Mouse (Mus musculus) embryonic facial prominence, embryonic 13.5 days (tissue): ENCODE data around the gene Aldh18a1. TPM values are rescaled to one million over a fixed set of nuclear protein-coding genes. Genes with fewer than 3 reads are reported as not detected.
"Not testable (repeated sequence)": the region's sequence is repeated elsewhere in the genome, so short reads cannot be mapped to it uniquely, and the experiment has no call there.

Experiments used
- ATAC-seq: fragments of 200-750 bp; cut with Nextera tagmentation; 2 replicates; pipeline ENCODE4 v1.8.0; 2017; ENCODE audit warnings: low read depth; ENCODE audit not compliant: insufficient number of reproducible peaks, insufficient read depth, low FRiP score, low TSS enrichment
- H3K27ac ChIP-seq: fragments of 300-500 bp; sonication (generic); 2 replicates; pipeline ENCODE4 v1.5.1; 2015; ENCODE audit warnings: moderate library complexity, mild to moderate bottlenecking, inconsistent platforms
- H3K27me3 ChIP-seq: fragments of 300-500 bp; sonication (generic); 2 replicates; pipeline ENCODE4 v1.6.1; 2015; ENCODE audit warnings: mild to moderate bottlenecking, inconsistent platforms
- H3K36me3 ChIP-seq: fragments of 300-500 bp; sonication (generic); 2 replicates; pipeline ENCODE4 v1.6.1; 2015; ENCODE audit warnings: mild to moderate bottlenecking, inconsistent platforms
- H3K4me1 ChIP-seq: fragments of 300-500 bp; sonication (generic); 2 replicates; pipeline ENCODE4 v1.6.1; 2015; ENCODE audit warnings: inconsistent platforms
- H3K4me2 ChIP-seq: fragments of 300-500 bp; sonication (generic); 2 replicates; pipeline ENCODE4 v1.6.1; 2015; ENCODE audit warnings: moderate library complexity, mild to moderate bottlenecking, inconsistent platforms
- H3K4me3 ChIP-seq: fragments of 300-500 bp; sonication (generic); 2 replicates; pipeline ENCODE4 v1.5.1; 2015; ENCODE audit warnings: mild to moderate bottlenecking, inconsistent platforms
- H3K9ac ChIP-seq: fragments of 300-500 bp; sonication (generic); 2 replicates; pipeline ENCODE4 v1.6.1; 2015; ENCODE audit warnings: mild to moderate bottlenecking, inconsistent platforms
- H3K9me3 ChIP-seq: fragments of 300-500 bp; sonication (generic); 2 replicates; pipeline ENCODE4 v1.6.1; 2016; ENCODE audit warnings: inconsistent platforms
- WGBS: fragments of 180-500 bp; shearing (Covaris S2); methylation state at CpG from one replicate; pipeline ENCODE4 v1.1.7; 2015; ENCODE audit warnings: mixed read lengths; 5-methylcytosine and 5-hydroxymethylcytosine counted together
- polyA plus RNA-seq: library from polyadenylated mRNA; unstranded; fragments of >200 nt; fragmentation: Nextera tagmentation; extraction: Ambion mirVana; gene quantifications from 2 replicates; pipeline ENCODE4 v1.2.1, GENCODE M21; 2015

The Aldh18a1 gene
- polyA plus RNA-seq, result 73.4 and 75.1 TPM in 2 replicates

- peak within 1 kb of the TSS; percentile 84 for H3K9ac ChIP-seq
- peak within 1 kb of the TSS; percentile 74 for H3K27ac ChIP-seq
- H3K27me3 ChIP-seq, result no peaks in the 10 kb centered on the region
- H3K9me3 ChIP-seq, result no peaks in the 10 kb centered on the region
- under 1% methylated on average over 34 of the region's 34 CpGs for WGBS
- ATAC-seq, result peak; percentile 96
- peaks cover 12% of the 10 kb centered on the region for H3K36me3 ChIP-seq
- peak within 1 kb of the TSS; percentile 81 for H3K4me3 ChIP-seq
- peaks cover 17% of the 10 kb centered on the region for H3K4me1 ChIP-seq
- peak within 1 kb of the TSS; percentile 82 for H3K4me2 ChIP-seq
Observed at GRCm38 (mm10) chr19:40588293-40588654, at the start of gene Aldh18a1. Gene Aldh18a1, minus strand, starts transcription at chr19:40588463.

GRCm38 (mm10) chr19:40637601-40638000, 49.3 kb upstream of the Aldh18a1 start:
- Histone ChIP-seq H3K4me2 (no peak overlapping the region), H3K9ac (no peak overlapping the region), H3K4me3 (no peak overlapping the region), H3K27me3 (no peaks in the 10 kb centered on the region), H3K27ac (peak overlapping the region; percentile 44; the same call in 1 of the 2 replicates), H3K36me3 (no peaks in the 10 kb centered on the region), H3K4me1 (no peaks in the 10 kb centered on the region), H3K9me3 (no peaks in the 10 kb centered on the region)
- WGBS, result 81% methylated on average over 7 of the region's 7 CpGs
- no peak for ATAC-seq

GRCm38 (mm10) chr19:40637091-40637490, 48.8 kb upstream of the Aldh18a1 start:
- Histone ChIP-seq H3K4me1 (no peaks in the 10 kb centered on the region), H3K36me3 (no peaks in the 10 kb centered on the region), H3K4me3 (no peak overlapping the region), H3K4me2 (no peak overlapping the region), H3K27ac (no peak overlapping the region), H3K9ac (no peak overlapping the region), H3K9me3 (no peaks in the 10 kb centered on the region), H3K27me3 (no peaks in the 10 kb centered on the region)
- 47% methylated on average over 4 of the region's 4 CpGs for WGBS
- ATAC-seq, result no peak

- H3K36me3 ChIP-seq, result no peaks in the 10 kb centered on the region
- 53% methylated on average over 1 of the region's 1 CpGs for WGBS
Observed at GRCm38 (mm10) chr19:40633144-40633543, 44.9 kb upstream of the Aldh18a1 start.

GRCm38 (mm10) chr19:40632668-40633067, 44.4 kb upstream of the Aldh18a1 start:
- Histone ChIP-seq H3K27ac (no peak overlapping the region), H3K27me3 (no peaks in the 10 kb centered on the region), H3K9me3 (no peaks in the 10 kb centered on the region), H3K36me3 (no peaks in the 10 kb centered on the region), H3K9ac (no peak overlapping the region), H3K4me1 (no peaks in the 10 kb centered on the region), H3K4me2 (no peak overlapping the region), H3K4me3 (no peak overlapping the region)
- WGBS, result 78% methylated on average over 5 of the region's 5 CpGs
- no peak for ATAC-seq

More at GRCm38 (mm10) chr19:40633144-40633543, 44.9 kb upstream of the Aldh18a1 start:
- Histone ChIP-seq H3K27me3 (no peaks in the 10 kb centered on the region), H3K4me1 (no peaks in the 10 kb centered on the region), H3K27ac (no peak overlapping the region), H3K9me3 (no peaks in the 10 kb centered on the region), H3K9ac (no peak overlapping the region), H3K4me3 (no peak overlapping the region), H3K4me2 (no peak overlapping the region)
- no peak for ATAC-seq

- Histone ChIP-seq H3K36me3 (no peaks in the 10 kb centered on the region), H3K4me2 (no peak overlapping the region), H3K4me1 (no peaks in the 10 kb centered on the region), H3K4me3 (no peak overlapping the region), H3K27me3 (no peaks in the 10 kb centered on the region), H3K27ac (no peak overlapping the region), H3K9ac (no peak overlapping the region), H3K9me3 (no peaks in the 10 kb centered on the region)
- ATAC-seq, result no peak
- WGBS, result 78% methylated on average over 3 of the region's 3 CpGs
Observed at GRCm38 (mm10) chr19:40632193-40632592, 43.9 kb upstream of the Aldh18a1 start.

GRCm38 (mm10) chr19:40630606-40631005, 42.3 kb upstream of the Aldh18a1 start:
- H3K4me3 ChIP-seq, result no peak overlapping the region
- H3K4me2 ChIP-seq, result no peak overlapping the region
- 79% methylated on average over 7 of the region's 7 CpGs for WGBS
- no peak overlapping the region for H3K9ac ChIP-seq
- no peak overlapping the region for H3K27ac ChIP-seq
- H3K4me1 ChIP-seq, result no peaks in the 10 kb centered on the region
- no peaks in the 10 kb centered on the region for H3K9me3 ChIP-seq
- no peaks in the 10 kb centered on the region for H3K36me3 ChIP-seq
- H3K27me3 ChIP-seq, result no peaks in the 10 kb centered on the region
- ATAC-seq, result no peak

GRCm38 (mm10) chr19:40630096-40630495, 41.8 kb upstream of the Aldh18a1 start:
- WGBS, result 78% methylated on average over 3 of the region's 3 CpGs
- no peak for ATAC-seq
- no peaks in the 10 kb centered on the region for H3K4me1 ChIP-seq
- H3K36me3 ChIP-seq, result no peaks in the 10 kb centered on the region
- H3K27me3 ChIP-seq, result no peaks in the 10 kb centered on the region
- H3K27ac ChIP-seq, result no peak overlapping the region
- H3K4me3 ChIP-seq, result no peak overlapping the region
- H3K9ac ChIP-seq, result no peak overlapping the region
- no peaks in the 10 kb centered on the region for H3K9me3 ChIP-seq
- H3K4me2 ChIP-seq, result no peak overlapping the region

GRCm38 (mm10) chr19:40628950-40629349, 40.7 kb upstream of the Aldh18a1 start:
- no peak for ATAC-seq
- no peak overlapping the region for H3K4me3 ChIP-seq
- H3K9me3 ChIP-seq, result no peaks in the 10 kb centered on the region
- H3K27me3 ChIP-seq, result no peaks in the 10 kb centered on the region
- no peak overlapping the region for H3K27ac ChIP-seq
- H3K4me2 ChIP-seq, result no peak overlapping the region
- H3K9ac ChIP-seq, result no peak overlapping the region
- no peaks in the 10 kb centered on the region for H3K36me3 ChIP-seq
- no peaks in the 10 kb centered on the region for H3K4me1 ChIP-seq

- no peaks in the 10 kb centered on the region for H3K36me3 ChIP-seq
- WGBS, result 63% methylated on average over 12 of the region's 12 CpGs
- no peaks in the 10 kb centered on the region for H3K9me3 ChIP-seq
- no peak overlapping the region for H3K4me3 ChIP-seq
- H3K4me2 ChIP-seq, result no peak overlapping the region
- no peak overlapping the region for H3K9ac ChIP-seq
- H3K27me3 ChIP-seq, result no peaks in the 10 kb centered on the region
- no peaks in the 10 kb centered on the region for H3K4me1 ChIP-seq
- ATAC-seq, result no peak
- no peak overlapping the region for H3K27ac ChIP-seq
Observed at GRCm38 (mm10) chr19:40625935-40626334, 37.7 kb upstream of the Aldh18a1 start.

GRCm38 (mm10) chr19:40621616-40622015, 33.4 kb upstream of the Aldh18a1 start:
- not testable (repeated sequence) for H3K9me3 ChIP-seq, H3K36me3 ChIP-seq, H3K4me3 ChIP-seq, H3K4me2 ChIP-seq, H3K27ac ChIP-seq, H3K4me1 ChIP-seq, H3K9ac ChIP-seq, H3K27me3 ChIP-seq, ATAC-seq
- WGBS, result 47% methylated on average over 11 of the region's 26 CpGs

- no peak overlapping the region for H3K4me3 ChIP-seq
- H3K9ac ChIP-seq, result no peak overlapping the region
- no peaks in the 10 kb centered on the region for H3K27me3 ChIP-seq
- no peak overlapping the region for H3K27ac ChIP-seq
- 77% methylated on average over 7 of the region's 7 CpGs for WGBS
- H3K4me1 ChIP-seq, result peaks cover 6% of the 10 kb centered on the region
- H3K4me2 ChIP-seq, result no peak overlapping the region
- no peaks in the 10 kb centered on the region for H3K36me3 ChIP-seq
- no peaks in the 10 kb centered on the region for H3K9me3 ChIP-seq
- ATAC-seq, result no peak
Observed at GRCm38 (mm10) chr19:40616021-40616420, 27.8 kb upstream of the Aldh18a1 start.

- H3K27me3 ChIP-seq, result no peaks in the 10 kb centered on the region
- 57% methylated on average over 7 of the region's 7 CpGs for WGBS
Observed at GRCm38 (mm10) chr19:40614811-40615210, 26.5 kb upstream of the Aldh18a1 start.

More at GRCm38 (mm10) chr19:40614811-40615210, 26.5 kb upstream of the Aldh18a1 start:
- no peak overlapping the region for H3K4me3 ChIP-seq
- no peak for ATAC-seq
- peaks cover 7% of the 10 kb centered on the region for H3K4me1 ChIP-seq
- H3K9ac ChIP-seq, result no peak overlapping the region
- H3K4me2 ChIP-seq, result no peak overlapping the region
- no peaks in the 10 kb centered on the region for H3K36me3 ChIP-seq
- H3K27ac ChIP-seq, result no peak overlapping the region
- H3K9me3 ChIP-seq, result no peaks in the 10 kb centered on the region
